Mouse (Mus musculus): ENCODE measurements around the gene Rufy1. TPM values are rescaled to one million over a fixed set of nuclear protein-coding genes. Genes with fewer than 3 reads are reported as not detected.

The Rufy1 gene
- polyA plus RNA-seq, 1 experiment from 2014 or later, result 27.4 TPM

GRCm38 (mm10) chr11:50398803-50399202 lies 32.1 kb downstream of the Rufy1 start:
- Histone ChIP-seq H3K9ac (replicated peaks; ENCODE audit: low read length) (no peak overlapping the region), H3K4me2 (replicated peaks; ENCODE audit: low read depth, low read length) (no peak overlapping the region), H3K27ac (ENCODE audit: low read length) (no peak overlapping the region), H3K27me3 (ENCODE audit: insufficient read depth, low read length) (no peaks in the 10 kb centered on the region), H3K4me3 (ENCODE audit: low read length) (no peak overlapping the region), H3K9me3 (ENCODE audit: low read length) (no peaks in the 10 kb centered on the region), H3K36me3 (ENCODE audit: insufficient read depth, low read length) (peaks cover 53% of the 10 kb centered on the region), H3K4me1 (ENCODE audit: insufficient read depth, low read length) (no peaks in the 10 kb centered on the region)
- ATAC-seq (ENCODE audit: low FRiP score, low TSS enrichment), result no peak
- WGBS, result 87% methylated on average over 13 of the region's 13 CpGs

- H3K9ac ChIP-seq (replicated peaks; ENCODE audit: low read length), result no peak overlapping the region
- no peak overlapping the region for H3K27ac ChIP-seq (ENCODE audit: low read length)
- H3K36me3 ChIP-seq (ENCODE audit: insufficient read depth, low read length), result peaks cover 55% of the 10 kb centered on the region
- no peaks in the 10 kb centered on the region for H3K4me1 ChIP-seq (ENCODE audit: insufficient read depth, low read length)
- H3K4me3 ChIP-seq (ENCODE audit: low read length), result no peak overlapping the region
- no peak overlapping the region for H3K4me2 ChIP-seq (replicated peaks; ENCODE audit: low read depth, low read length)
- H3K9me3 ChIP-seq (ENCODE audit: low read length), result no peaks in the 10 kb centered on the region
- WGBS, result 82% methylated on average over 9 of the region's 9 CpGs
- no peaks in the 10 kb centered on the region for H3K27me3 ChIP-seq (ENCODE audit: insufficient read depth, low read length)
- no peak for ATAC-seq (ENCODE audit: low FRiP score, low TSS enrichment)
Measured at GRCm38 (mm10) chr11:50397316-50397715, 33.6 kb downstream of the Rufy1 start.

- Histone ChIP-seq H3K4me3 (ENCODE audit: low read length) (no peak overlapping the region), H3K4me1 (ENCODE audit: insufficient read depth, low read length) (no peaks in the 10 kb centered on the region), H3K36me3 (ENCODE audit: insufficient read depth, low read length) (peaks cover 54% of the 10 kb centered on the region), H3K27ac (ENCODE audit: low read length) (no peak overlapping the region), H3K9ac (replicated peaks; ENCODE audit: low read length) (no peak overlapping the region), H3K9me3 (ENCODE audit: low read length) (no peaks in the 10 kb centered on the region), H3K4me2 (replicated peaks; ENCODE audit: low read depth, low read length) (no peak overlapping the region), H3K27me3 (ENCODE audit: insufficient read depth, low read length) (no peaks in the 10 kb centered on the region)
- ATAC-seq (ENCODE audit: low FRiP score, low TSS enrichment), result no peak
- WGBS, result 78% methylated on average over 11 of the region's 11 CpGs
Measured at GRCm38 (mm10) chr11:50396766-50397307, 34.1 kb downstream of the Rufy1 start.

- ATAC-seq (ENCODE audit: low FRiP score, low TSS enrichment), result no peak
- Histone ChIP-seq H3K27me3 (ENCODE audit: insufficient read depth, low read length) (no peaks in the 10 kb centered on the region), H3K9me3 (ENCODE audit: low read length) (no peaks in the 10 kb centered on the region), H3K9ac (replicated peaks; ENCODE audit: low read length) (no peak overlapping the region), H3K36me3 (ENCODE audit: insufficient read depth, low read length) (peaks cover 43% of the 10 kb centered on the region; the same call in 1 of the 2 replicates), H3K4me2 (replicated peaks; ENCODE audit: low read depth, low read length) (no peak overlapping the region), H3K4me1 (ENCODE audit: insufficient read depth, low read length) (no peaks in the 10 kb centered on the region), H3K27ac (ENCODE audit: low read length) (no peak overlapping the region), H3K4me3 (ENCODE audit: low read length) (no peak overlapping the region)
- 91% methylated on average over 7 of the region's 7 CpGs for WGBS
Measured at GRCm38 (mm10) chr11:50394731-50395130, 36.2 kb downstream of the Rufy1 start.

- H3K27ac ChIP-seq (ENCODE audit: low read length), result no peak overlapping the region
- no peak overlapping the region for H3K9ac ChIP-seq (replicated peaks; ENCODE audit: low read length)
- no peak for ATAC-seq (ENCODE audit: low FRiP score, low TSS enrichment)
- no peaks in the 10 kb centered on the region for H3K4me1 ChIP-seq (ENCODE audit: insufficient read depth, low read length)
- H3K4me3 ChIP-seq (ENCODE audit: low read length), result no peak overlapping the region
- H3K4me2 ChIP-seq (replicated peaks; ENCODE audit: low read depth, low read length), result no peak overlapping the region
- WGBS, result 87% methylated on average over 6 of the region's 6 CpGs
- H3K9me3 ChIP-seq (ENCODE audit: low read length), result no peaks in the 10 kb centered on the region
- peaks cover 44% of the 10 kb centered on the region for H3K36me3 ChIP-seq (ENCODE audit: insufficient read depth, low read length)
- no peaks in the 10 kb centered on the region for H3K27me3 ChIP-seq (ENCODE audit: insufficient read depth, low read length)
Measured at GRCm38 (mm10) chr11:50393306-50393705, 37.6 kb downstream of the Rufy1 start.

GRCm38 (mm10) chr11:50391272-50391960 lies 39.5 kb downstream of the Rufy1 start:
- 78% methylated on average over 4 of the region's 4 CpGs for WGBS
- ATAC-seq (ENCODE audit: low FRiP score, low TSS enrichment), result no peak

GRCm38 (mm10) chr11:50389616-50390015 lies 41.3 kb downstream of the Rufy1 start:
- Histone ChIP-seq H3K9me3 (ENCODE audit: low read length) (no peaks in the 10 kb centered on the region), H3K4me2 (replicated peaks; ENCODE audit: low read depth, low read length) (no peak overlapping the region), H3K9ac (replicated peaks; ENCODE audit: low read length) (no peak overlapping the region), H3K27ac (ENCODE audit: low read length) (no peak overlapping the region), H3K4me1 (ENCODE audit: insufficient read depth, low read length) (no peaks in the 10 kb centered on the region), H3K36me3 (ENCODE audit: insufficient read depth, low read length) (peaks cover 55% of the 10 kb centered on the region), H3K27me3 (ENCODE audit: insufficient read depth, low read length) (no peaks in the 10 kb centered on the region), H3K4me3 (ENCODE audit: low read length) (no peak overlapping the region)
- 74% methylated on average over 5 of the region's 5 CpGs for WGBS
- ATAC-seq (ENCODE audit: low FRiP score, low TSS enrichment), result no peak

More at GRCm38 (mm10) chr11:50391272-50391960, 39.5 kb downstream of the Rufy1 start:
- Histone ChIP-seq H3K9me3 (ENCODE audit: low read length) (no peaks in the 10 kb centered on the region), H3K27me3 (ENCODE audit: insufficient read depth, low read length) (no peaks in the 10 kb centered on the region), H3K9ac (replicated peaks; ENCODE audit: low read length) (no peak overlapping the region), H3K4me2 (replicated peaks; ENCODE audit: low read depth, low read length) (no peak overlapping the region), H3K4me1 (ENCODE audit: insufficient read depth, low read length) (no peaks in the 10 kb centered on the region), H3K27ac (ENCODE audit: low read length) (no peak overlapping the region), H3K36me3 (ENCODE audit: insufficient read depth, low read length) (peaks cover 50% of the 10 kb centered on the region), H3K4me3 (ENCODE audit: low read length) (no peak overlapping the region)

GRCm38 (mm10) chr11:50389011-50389410 lies 41.9 kb downstream of the Rufy1 start:
- no peak overlapping the region for H3K4me2 ChIP-seq (replicated peaks; ENCODE audit: low read depth, low read length)
- 70% methylated on average over 3 of the region's 3 CpGs for WGBS
- no peaks in the 10 kb centered on the region for H3K9me3 ChIP-seq (ENCODE audit: low read length)
- ATAC-seq (ENCODE audit: low FRiP score, low TSS enrichment), result no peak
- no peak overlapping the region for H3K4me3 ChIP-seq (ENCODE audit: low read length)
- peaks cover 56% of the 10 kb centered on the region for H3K36me3 ChIP-seq (ENCODE audit: insufficient read depth, low read length)
- no peak overlapping the region for H3K9ac ChIP-seq (replicated peaks; ENCODE audit: low read length)
- no peak overlapping the region for H3K27ac ChIP-seq (ENCODE audit: low read length)
- no peaks in the 10 kb centered on the region for H3K27me3 ChIP-seq (ENCODE audit: insufficient read depth, low read length)
- no peaks in the 10 kb centered on the region for H3K4me1 ChIP-seq (ENCODE audit: insufficient read depth, low read length)

- H3K36me3 ChIP-seq (ENCODE audit: insufficient read depth, low read length), result peaks cover 56% of the 10 kb centered on the region
- H3K27ac ChIP-seq (ENCODE audit: low read length), result no peak overlapping the region
- peak; percentile 10; the same call in 1 of the 2 replicates for ATAC-seq (ENCODE audit: low FRiP score, low TSS enrichment)
- H3K4me2 ChIP-seq (replicated peaks; ENCODE audit: low read depth, low read length), result no peak overlapping the region
- 94% methylated on average over 3 of the region's 3 CpGs for WGBS
- no peak overlapping the region for H3K9ac ChIP-seq (replicated peaks; ENCODE audit: low read length)
- H3K27me3 ChIP-seq (ENCODE audit: insufficient read depth, low read length), result no peaks in the 10 kb centered on the region
- no peaks in the 10 kb centered on the region for H3K4me1 ChIP-seq (ENCODE audit: insufficient read depth, low read length)
- H3K9me3 ChIP-seq (ENCODE audit: low read length), result no peaks in the 10 kb centered on the region
- H3K4me3 ChIP-seq (ENCODE audit: low read length), result no peak overlapping the region
Measured at GRCm38 (mm10) chr11:50388217-50388929, 42.6 kb downstream of the Rufy1 start.

- Histone ChIP-seq H3K9ac (replicated peaks; ENCODE audit: low read length) (no peak overlapping the region), H3K9me3 (ENCODE audit: low read length) (no peaks in the 10 kb centered on the region), H3K36me3 (ENCODE audit: insufficient read depth, low read length) (peaks cover 60% of the 10 kb centered on the region), H3K4me1 (ENCODE audit: insufficient read depth, low read length) (no peaks in the 10 kb centered on the region), H3K27me3 (ENCODE audit: insufficient read depth, low read length) (no peaks in the 10 kb centered on the region), H3K4me3 (ENCODE audit: low read length) (no peak overlapping the region), H3K4me2 (replicated peaks; ENCODE audit: low read depth, low read length) (no peak overlapping the region), H3K27ac (ENCODE audit: low read length) (no peak overlapping the region)
- WGBS, result 81% methylated on average over 4 of the region's 4 CpGs
- ATAC-seq (ENCODE audit: low FRiP score, low TSS enrichment), result no peak
Measured at GRCm38 (mm10) chr11:50387697-50388096, 43.2 kb downstream of the Rufy1 start.
